Mouse (Mus musculus) T-helper 2 cell (primary cell): ENCODE measurements at regions not wholly inside any gene's neighbourhood (a gene's known extent, or its start where the extent isn't known, plus 50 kb on each side); places are given as distances from the start of the nearest gene placed in this dataset.

Source experiments
- in situ Hi-C: fragments of 300-600 bp; cut with MboI, MseI; formaldehyde crosslinking; loops from one replicate; pipeline ENCODE4 v1.15.1; 2025; ENCODE audit warnings: high pct_unique_total_duplicates

GRCm38 (mm10) chr9:50257162-50257561, 87.6 kb downstream of the Rpl10-ps3 start:
- in situ Hi-C loops = no loop called here

GRCm38 (mm10) chr9:50244982-50245671, 99.6 kb downstream of the Rpl10-ps3 start:
- in situ Hi-C loops = loop anchor here (10.0 kb wide), 1 partner anchor 1580 kb away; no protein-coding TSS in a partner anchor

GRCm38 (mm10) chr9:50240923-50241322, 103.8 kb downstream of the Rpl10-ps3 start:
- in situ Hi-C loops = loop anchor here (10.0 kb wide), 1 partner anchor 1576 kb away; no protein-coding TSS in a partner anchor

GRCm38 (mm10) chr9:50235908-50236307, 108.9 kb downstream of the Rpl10-ps3 start:
- in situ Hi-C loops = no loop called here

- in situ Hi-C loops = no loop called here
These were observed 110.1 kb downstream of the Rpl10-ps3 start for GRCm38 (mm10) chr9:50234655-50235054.

- in situ Hi-C loops = no loop called here
These were observed 111.7 kb downstream of the Rpl10-ps3 start for GRCm38 (mm10) chr9:50232958-50233510.

GRCm38 (mm10) chr9:50210481-50210880, 134.3 kb downstream of the Rpl10-ps3 start:
- in situ Hi-C loops = loop anchor here (10.0 kb wide), 1 partner anchor 1044 kb away; no protein-coding TSS in a partner anchor

- in situ Hi-C loops = no loop called here
These were observed 145.1 kb downstream of the Rpl10-ps3 start for GRCm38 (mm10) chr9:50199422-50200218.

GRCm38 (mm10) chr9:50192400-50193110, 152.2 kb downstream of the Rpl10-ps3 start:
- in situ Hi-C loops = no loop called here

GRCm38 (mm10) chr9:50191136-50191535, 153.6 kb downstream of the Rpl10-ps3 start:
- in situ Hi-C loops = no loop called here

- in situ Hi-C loops = loop anchor here (10.0 kb wide), 1 partner anchor 1386 kb away; no protein-coding TSS in a partner anchor
These were observed 156.1 kb downstream of the Rpl10-ps3 start for GRCm38 (mm10) chr9:50188576-50189070.

- in situ Hi-C loops = loop anchor here (10.0 kb wide), 1 partner anchor 1393 kb away; no protein-coding TSS in a partner anchor
These were observed 163.4 kb downstream of the Rpl10-ps3 start for GRCm38 (mm10) chr9:50181360-50181759.

- in situ Hi-C loops = no loop called here
These were observed 168.6 kb downstream of the Rpl10-ps3 start for GRCm38 (mm10) chr9:50176131-50176530.

- in situ Hi-C loops = no loop called here
These were observed 172.8 kb downstream of the Rpl10-ps3 start for GRCm38 (mm10) chr9:50171826-50172464.

- in situ Hi-C loops = no loop called here
These were observed 173.6 kb downstream of the Rpl10-ps3 start for GRCm38 (mm10) chr9:50171164-50171563.

- in situ Hi-C loops = no loop called here
These were observed 174.1 kb downstream of the Rpl10-ps3 start for GRCm38 (mm10) chr9:50170637-50171036.

GRCm38 (mm10) chr9:50154618-50155017, 190.2 kb downstream of the Rpl10-ps3 start:
- in situ Hi-C loops = no loop called here

- in situ Hi-C loops = no loop called here
These were observed 194.7 kb downstream of the Rpl10-ps3 start for GRCm38 (mm10) chr9:50150091-50150490.

GRCm38 (mm10) chr9:50142756-50143155, 202.0 kb downstream of the Rpl10-ps3 start:
- in situ Hi-C loops = no loop called here

- in situ Hi-C loops = no loop called here
These were observed 202.7 kb downstream of the Rpl10-ps3 start for GRCm38 (mm10) chr9:50142091-50142490.

GRCm38 (mm10) chr9:50141176-50141575, 203.6 kb downstream of the Rpl10-ps3 start:
- in situ Hi-C loops = no loop called here
